Mouse (Mus musculus): ENCODE measurements around the gene Optc. TPM values are rescaled to one million over a fixed set of nuclear protein-coding genes. Genes with fewer than 3 reads are reported as not detected.

Gene Optc
- total RNA-seq, 1 experiment = 0.36 TPM

DNA sequence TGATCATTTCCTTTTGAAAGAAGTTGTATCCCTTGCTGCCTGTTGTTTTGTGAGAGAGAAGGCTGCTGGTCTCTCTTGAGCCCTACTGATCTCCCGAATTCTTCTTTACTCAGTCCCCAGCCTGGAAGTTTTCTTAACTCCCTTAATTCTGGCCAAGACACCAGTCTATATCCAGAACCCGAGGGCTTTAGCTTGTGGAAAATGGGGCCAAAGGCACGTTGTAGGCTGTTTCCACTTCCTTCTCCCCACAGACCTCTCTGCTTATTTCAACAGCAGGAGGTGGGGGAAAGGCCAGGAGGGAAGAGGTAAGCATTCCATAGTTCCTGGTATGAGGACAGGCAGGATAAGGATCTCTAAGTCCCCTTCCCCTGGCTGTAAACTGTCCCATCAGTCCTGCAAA, 22.2 kb upstream of the Optc start:
- no peaks in the 10 kb centered on the region for H3K36me3 ChIP-seq (ENCODE audit: control insufficient read depth, insufficient read depth, low read length, poor library complexity, severe bottlenecking)
- no peak for DNase-seq (ENCODE audit: low read depth, low spot score)
- no peak overlapping the region for H3K9ac ChIP-seq (ENCODE audit: insufficient read depth, low read depth, low read length, poor library complexity, severe bottlenecking)
- H3K4me3 ChIP-seq (ENCODE audit: insufficient read depth in 1 of 2, low read depth in 1 of 2, low read length in 2 of 2, poor library complexity in 1 of 2, severe bottlenecking in 1 of 2) = no peak overlapping the region
- no peaks in the 10 kb centered on the region for H3K4me1 ChIP-seq (ENCODE audit: control insufficient read depth in 2 of 2, insufficient read depth in 2 of 2, low read length in 2 of 2, poor library complexity in 1 of 2)
- TF ChIP-seq CHD2 (IDR thresholded peaks at IDR 0.05; ENCODE audit: low read depth, low read length) (no peak), HCFC1 (IDR thresholded peaks at IDR 0.05; ENCODE audit: borderline replicate concordance, insufficient read depth, low read length) (no peak), MAFK (IDR thresholded peaks at IDR 0.05; ENCODE audit: insufficient read depth, low read depth, low read length) (no peak), ZNF384 (IDR thresholded peaks at IDR 0.05; ENCODE audit: low read depth, low read length) (no peak), ZC3H11A (IDR thresholded peaks at IDR 0.05; ENCODE audit: borderline replicate concordance, low read depth, low read length) (no peak)
- no peak overlapping the region for H3K27ac ChIP-seq (ENCODE audit: insufficient read depth, low read depth, low read length, poor library complexity, severe bottlenecking)
- in situ Hi-C loops (cut with MboI; ENCODE audit: low sequenced_read_pairs in 2 of 2, unreplicated experiment in 2 of 2) = no loop called here
- H3K9me3 ChIP-seq (ENCODE audit: control insufficient read depth, insufficient read depth, low read depth, low read length) = no peaks in the 10 kb centered on the region

DNA sequence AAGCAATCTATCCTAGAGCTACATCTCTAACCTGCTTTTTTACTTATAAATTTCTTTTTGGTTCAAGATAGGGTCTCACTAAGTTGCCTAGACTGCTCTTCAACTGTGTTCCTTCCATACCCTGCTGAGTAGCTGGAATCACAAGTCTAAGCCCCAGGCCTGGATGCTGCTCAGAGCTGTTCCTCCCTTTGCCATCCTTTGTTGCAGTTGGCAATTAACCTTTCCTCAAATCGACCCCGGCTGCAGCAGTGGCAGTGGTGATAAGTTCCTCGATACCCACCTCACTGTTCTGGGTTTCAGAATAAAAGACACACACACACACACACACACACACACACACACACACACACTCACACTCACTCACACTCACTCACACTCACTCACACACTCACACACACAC, 17.4 kb upstream of the Optc start:
- in situ Hi-C loops (cut with MboI; ENCODE audit: low sequenced_read_pairs in 2 of 2, unreplicated experiment in 2 of 2) = no loop called here
- no peak for DNase-seq (ENCODE audit: low read depth, low spot score)
- H3K36me3 ChIP-seq (ENCODE audit: control insufficient read depth, insufficient read depth, low read length, poor library complexity, severe bottlenecking) = no peaks in the 10 kb centered on the region
- H3K4me1 ChIP-seq (ENCODE audit: control insufficient read depth in 2 of 2, insufficient read depth in 2 of 2, low read length in 2 of 2, poor library complexity in 1 of 2) = no peaks in the 10 kb centered on the region
- TF ChIP-seq HCFC1 (IDR thresholded peaks at IDR 0.05; ENCODE audit: borderline replicate concordance, insufficient read depth, low read length) = no peak
- TF ChIP-seq CHD2 (IDR thresholded peaks at IDR 0.05; ENCODE audit: low read depth, low read length) = no peak
- TF ChIP-seq ZNF384 (IDR thresholded peaks at IDR 0.05; ENCODE audit: low read depth, low read length) = no peak
- no peak for TF ChIP-seq ZC3H11A (IDR thresholded peaks at IDR 0.05; ENCODE audit: borderline replicate concordance, low read depth, low read length)
- no peak for TF ChIP-seq MAFK (IDR thresholded peaks at IDR 0.05; ENCODE audit: insufficient read depth, low read depth, low read length)
- no peak overlapping the region for H3K4me3 ChIP-seq (ENCODE audit: insufficient read depth in 1 of 2, low read depth in 1 of 2, low read length in 2 of 2, poor library complexity in 1 of 2, severe bottlenecking in 1 of 2)
- H3K9ac ChIP-seq (ENCODE audit: insufficient read depth, low read depth, low read length, poor library complexity, severe bottlenecking) = no peak overlapping the region
- H3K27ac ChIP-seq (ENCODE audit: insufficient read depth, low read depth, low read length, poor library complexity, severe bottlenecking) = no peak overlapping the region
- no peaks in the 10 kb centered on the region for H3K9me3 ChIP-seq (ENCODE audit: control insufficient read depth, insufficient read depth, low read depth, low read length)

DNA sequence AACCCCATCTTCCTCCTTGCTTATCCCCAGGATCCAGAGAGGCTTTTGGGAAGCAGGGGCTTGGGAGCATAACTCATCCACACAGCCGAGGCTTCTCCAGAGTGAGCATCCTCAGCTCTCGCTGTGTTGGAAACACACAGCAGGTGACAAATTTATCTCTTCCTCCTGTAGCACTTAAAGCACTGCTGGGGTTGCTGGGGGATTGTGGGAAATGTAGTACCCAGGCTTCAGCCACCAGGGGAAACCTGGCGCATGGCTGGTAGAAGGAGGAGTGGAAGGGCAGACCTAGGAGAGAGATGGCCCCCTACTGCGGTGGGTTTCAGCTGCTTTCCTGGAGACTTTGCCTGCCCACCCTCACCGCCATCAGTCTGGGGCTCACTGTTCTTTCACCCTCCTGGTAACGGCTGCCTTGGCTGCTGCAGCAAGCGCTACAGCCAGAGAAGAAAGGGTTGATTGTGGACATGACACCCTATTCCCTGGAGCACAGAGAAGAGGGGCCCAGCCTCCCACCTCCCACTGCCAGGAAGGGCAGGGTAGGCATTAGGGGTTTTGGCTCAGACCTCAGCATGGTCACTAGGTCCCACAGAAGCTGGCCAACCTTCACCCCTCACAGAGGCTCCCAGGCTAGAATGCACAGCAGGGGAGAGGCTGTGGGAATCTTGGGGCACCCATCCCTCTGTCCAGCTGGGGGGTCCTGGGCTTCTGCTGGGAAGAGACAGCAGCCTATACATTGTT, 16.5 kb upstream of the Optc start:
- TF ChIP-seq HCFC1 (IDR thresholded peaks at IDR 0.05; ENCODE audit: borderline replicate concordance, insufficient read depth, low read length) (peak; percentile 77), CHD2 (IDR thresholded peaks at IDR 0.05; ENCODE audit: low read depth, low read length) (no peak), ZNF384 (IDR thresholded peaks at IDR 0.05; ENCODE audit: low read depth, low read length) (no peak)
- in situ Hi-C loops (cut with MboI; ENCODE audit: low sequenced_read_pairs in 2 of 2, unreplicated experiment in 2 of 2) = no loop called here
- no peaks in the 10 kb centered on the region for H3K9me3 ChIP-seq (ENCODE audit: control insufficient read depth, insufficient read depth, low read depth, low read length)
- H3K4me1 ChIP-seq (ENCODE audit: control insufficient read depth in 2 of 2, insufficient read depth in 2 of 2, low read length in 2 of 2, poor library complexity in 1 of 2) = no peaks in the 10 kb centered on the region
- no peaks in the 10 kb centered on the region for H3K36me3 ChIP-seq (ENCODE audit: control insufficient read depth, insufficient read depth, low read length, poor library complexity, severe bottlenecking)
- DNase-seq (ENCODE audit: low read depth, low spot score) = peak; percentile 66
- H3K9ac ChIP-seq (ENCODE audit: insufficient read depth, low read depth, low read length, poor library complexity, severe bottlenecking) = 0 out of 2 replicates have a peak overlapping the region, but pooled peaks have one; percentile 30
- H3K27ac ChIP-seq (ENCODE audit: insufficient read depth, low read depth, low read length, poor library complexity, severe bottlenecking) = no peak overlapping the region
- peak overlapping the region; percentile 40 to 57; a peak in 1 of 4 replicates for H3K4me3 ChIP-seq (ENCODE audit: insufficient read depth in 1 of 2, low read depth in 1 of 2, low read length in 2 of 2, poor library complexity in 1 of 2, severe bottlenecking in 1 of 2)

DNA sequence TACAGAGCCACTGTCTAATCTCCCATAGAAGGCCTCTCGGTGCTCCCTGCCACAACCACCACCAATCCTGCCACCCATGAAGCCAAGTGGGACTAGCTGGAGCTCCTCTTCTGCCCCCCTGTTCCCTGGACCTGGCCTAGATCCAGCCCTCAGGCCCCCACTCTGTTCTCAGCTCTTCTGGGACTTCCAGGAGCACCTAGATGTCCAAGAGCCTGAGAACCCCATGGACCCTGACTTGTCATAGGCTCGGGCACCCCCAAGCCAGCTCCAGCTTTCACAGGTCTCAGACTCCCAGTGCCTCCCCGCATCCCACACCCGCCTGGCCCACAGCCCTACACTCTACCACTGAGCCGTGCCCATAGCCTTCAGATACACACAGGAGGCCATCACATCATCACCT, 15.3 kb upstream of the Optc start:
- no peak overlapping the region for H3K27ac ChIP-seq (ENCODE audit: insufficient read depth, low read depth, low read length, poor library complexity, severe bottlenecking)
- DNase-seq (ENCODE audit: low read depth, low spot score) = no peak
- H3K4me3 ChIP-seq (ENCODE audit: insufficient read depth in 1 of 2, low read depth in 1 of 2, low read length in 2 of 2, poor library complexity in 1 of 2, severe bottlenecking in 1 of 2) = no peak overlapping the region
- no peaks in the 10 kb centered on the region for H3K9me3 ChIP-seq (ENCODE audit: control insufficient read depth, insufficient read depth, low read depth, low read length)
- in situ Hi-C loops (cut with MboI; ENCODE audit: low sequenced_read_pairs in 2 of 2, unreplicated experiment in 2 of 2) = no loop called here
- H3K36me3 ChIP-seq (ENCODE audit: control insufficient read depth, insufficient read depth, low read length, poor library complexity, severe bottlenecking) = no peaks in the 10 kb centered on the region
- TF ChIP-seq MAFK (IDR thresholded peaks at IDR 0.05; ENCODE audit: insufficient read depth, low read depth, low read length) (no peak), ZNF384 (IDR thresholded peaks at IDR 0.05; ENCODE audit: low read depth, low read length) (no peak), ZC3H11A (IDR thresholded peaks at IDR 0.05; ENCODE audit: borderline replicate concordance, low read depth, low read length) (no peak), HCFC1 (IDR thresholded peaks at IDR 0.05; ENCODE audit: borderline replicate concordance, insufficient read depth, low read length) (no peak), CHD2 (IDR thresholded peaks at IDR 0.05; ENCODE audit: low read depth, low read length) (no peak)
- no peaks in the 10 kb centered on the region for H3K4me1 ChIP-seq (ENCODE audit: control insufficient read depth in 2 of 2, insufficient read depth in 2 of 2, low read length in 2 of 2, poor library complexity in 1 of 2)
- H3K9ac ChIP-seq (ENCODE audit: insufficient read depth, low read depth, low read length, poor library complexity, severe bottlenecking) = no peak overlapping the region
